Mouse (Mus musculus) megakaryocyte, embryonic 14.5 days (primary cell): ENCODE data around the gene Slc10a1.

ENCODE experiments used
- FLI1 ChIP-seq: IDR thresholded peaks from 2 replicates; pipeline ENCODE4 v1.6.1; 2012; ENCODE audit warnings: low read length, inconsistent platforms, mixed read lengths
- GATA1 ChIP-seq: IDR thresholded peaks from 3 replicates; pipeline ENCODE4 v1.6.1; 2012; ENCODE audit warnings: mixed read lengths, low read length, inconsistent platforms, borderline replicate concordance

DNA sequence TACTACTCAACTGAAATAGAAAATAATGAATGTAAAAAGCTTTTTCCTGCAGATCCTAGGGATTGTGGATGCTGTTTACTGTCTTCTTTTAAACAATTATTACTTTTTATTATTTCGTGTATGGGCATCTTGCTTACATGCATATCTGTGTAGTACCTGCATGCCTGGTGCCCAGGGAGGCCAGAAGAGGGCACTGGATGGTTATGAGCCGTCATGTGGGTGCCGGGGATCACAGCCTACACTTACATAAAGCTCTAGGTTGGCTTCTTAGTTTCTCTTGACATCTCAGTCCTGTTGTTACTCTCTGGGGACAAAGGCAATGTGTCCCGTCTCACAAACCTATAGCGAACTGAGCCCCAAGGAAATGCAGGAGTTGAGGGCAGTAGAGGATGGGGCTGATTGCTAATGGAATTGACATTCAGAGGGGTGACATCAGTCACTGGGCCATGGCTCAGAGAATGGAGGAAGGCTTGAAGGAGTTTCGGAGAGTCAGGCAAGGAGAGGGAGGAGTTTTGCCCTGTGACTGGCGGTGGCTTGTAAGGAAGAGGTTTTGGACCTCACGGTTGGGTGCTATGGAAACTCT, 24.1 kb upstream of the Slc10a1 start:
- TF ChIP-seq FLI1 = no peak
- no peak for TF ChIP-seq GATA1
